Mouse (Mus musculus) megakaryocyte, embryonic 14.5 days (primary cell): Measurements from ENCODE around the gene Gabrg3.

ENCODE experiments used
- FLI1 ChIP-seq: IDR thresholded peaks from 2 replicates; pipeline ENCODE4 v1.6.1; 2012; ENCODE audit warnings: low read length, inconsistent platforms, mixed read lengths
- GATA1 ChIP-seq: IDR thresholded peaks from 3 replicates; pipeline ENCODE4 v1.6.1; 2012; ENCODE audit warnings: mixed read lengths, low read length, inconsistent platforms, borderline replicate concordance

- TF ChIP-seq GATA1, result no peak
- no peak for TF ChIP-seq FLI1
These were observed 2.9 kb downstream of the Gabrg3 start for GRCm38 (mm10) chr7:57384112-57384511.
